Mouse (Mus musculus) midbrain, embryonic 13.5 days (tissue): ENCODE results near the gene Zfyve27. TPM values are rescaled to one million over a fixed set of nuclear protein-coding genes. Genes with fewer than 3 reads are reported as not detected.

Experiments used
- ATAC-seq: fragments of 200-750 bp; cut with Nextera tagmentation; 2 replicates; pipeline ENCODE4 v1.8.0; 2017; ENCODE audit warnings: mild to moderate bottlenecking, moderate TSS enrichment, moderate library complexity
- H3K27ac ChIP-seq: fragments of 300-500 bp; sonication (generic); 2 replicates; pipeline ENCODE4 v1.5.1; 2015; ENCODE audit warnings: inconsistent platforms, mild to moderate bottlenecking, moderate library complexity
- H3K27me3 ChIP-seq: fragments of 300-500 bp; sonication (generic); 2 replicates; pipeline ENCODE4 v1.6.1; 2015; ENCODE audit warnings: mild to moderate bottlenecking, inconsistent platforms
- H3K36me3 ChIP-seq: fragments of 300-500 bp; sonication (generic); 2 replicates; pipeline ENCODE4 v1.6.1; 2015; ENCODE audit warnings: mild to moderate bottlenecking, inconsistent platforms
- H3K4me1 ChIP-seq: fragments of 300-500 bp; sonication (generic); replicated peaks from 2 replicates; pipeline ENCODE4 v1.6.1; 2015; ENCODE audit warnings: inconsistent platforms
- H3K4me2 ChIP-seq: fragments of 300-500 bp; sonication (generic); replicated peaks from 2 replicates; pipeline ENCODE4 v1.6.1; 2015; ENCODE audit warnings: moderate library complexity, mild to moderate bottlenecking, inconsistent platforms
- H3K4me3 ChIP-seq: fragments of 300-500 bp; sonication (generic); replicated peaks from 2 replicates; pipeline ENCODE4 v1.5.1; 2015; ENCODE audit warnings: mild to moderate bottlenecking, inconsistent platforms
- H3K9ac ChIP-seq: fragments of 300-500 bp; sonication (generic); replicated peaks from 2 replicates; pipeline ENCODE4 v1.6.1; 2015; ENCODE audit warnings: mild to moderate bottlenecking, inconsistent platforms
- H3K9me3 ChIP-seq: fragments of 300-500 bp; sonication (generic); 2 replicates; pipeline ENCODE4 v1.6.1; 2016; ENCODE audit warnings: mild to moderate bottlenecking, inconsistent platforms
- WGBS: fragments of 180-500 bp; shearing (Covaris S2); methylation state at CpG from one replicate; pipeline ENCODE4 v1.1.7; 2015; 5-methylcytosine and 5-hydroxymethylcytosine counted together
- polyA plus RNA-seq: library from polyadenylated mRNA; unstranded; fragments of >200 nt; fragmentation: Nextera tagmentation; extraction: Ambion mirVana; gene quantifications from 2 replicates; pipeline ENCODE4 v1.2.1, GENCODE M21; 2015

Zfyve27 gene
- polyA plus RNA-seq, 1 experiment from 2014 or later, result 57.6 TPM

GRCm38 (mm10) chr19:42196378-42196777 lies 32.6 kb downstream of the Zfyve27 start:
- H3K4me2 ChIP-seq, result no peak overlapping the region
- no peak overlapping the region for H3K9ac ChIP-seq
- H3K27ac ChIP-seq, result no peak overlapping the region
- no peak for ATAC-seq
- WGBS, result 88% methylated on average over 4 of the region's 4 CpGs
- no peaks in the 10 kb centered on the region for H3K9me3 ChIP-seq
- H3K36me3 ChIP-seq, result peaks cover 14% of the 10 kb centered on the region
- no peak overlapping the region for H3K4me3 ChIP-seq
- H3K4me1 ChIP-seq, result peaks cover 4% of the 10 kb centered on the region
- peaks cover 34% of the 10 kb centered on the region for H3K27me3 ChIP-seq

DNA sequence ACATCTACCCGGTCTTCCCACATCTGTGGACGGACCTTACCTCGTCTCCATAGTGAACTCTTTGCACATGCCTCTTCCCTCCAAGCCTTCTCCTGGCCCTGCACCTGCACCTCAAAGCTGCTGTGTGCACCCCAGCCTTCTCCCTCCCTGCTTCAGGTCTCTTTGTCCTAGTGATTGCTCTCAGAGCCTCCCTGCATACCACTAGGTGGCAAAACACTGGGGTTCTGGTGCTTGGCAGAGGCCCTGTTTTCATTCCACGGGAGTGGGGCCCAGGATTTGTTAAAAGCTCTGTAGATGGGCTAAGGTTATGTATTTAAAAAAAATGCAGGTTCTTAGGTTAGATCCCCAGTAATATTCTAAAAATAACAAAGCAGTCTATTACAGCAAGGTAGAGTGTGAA lies 33.3 kb downstream of the Zfyve27 start:
- H3K4me1 ChIP-seq, result peaks cover 11% of the 10 kb centered on the region
- no peak overlapping the region for H3K27ac ChIP-seq
- no peaks in the 10 kb centered on the region for H3K9me3 ChIP-seq
- no peak overlapping the region for H3K4me3 ChIP-seq
- no peak overlapping the region for H3K4me2 ChIP-seq
- WGBS, result 65% methylated on average over 4 of the region's 4 CpGs
- H3K36me3 ChIP-seq, result 0 out of 2 replicates have a peak, but pooled peaks cover 7% of the 10 kb centered on the region
- ATAC-seq, result no peak
- no peak overlapping the region for H3K9ac ChIP-seq
- H3K27me3 ChIP-seq, result peaks cover 41% of the 10 kb centered on the region

GRCm38 (mm10) chr19:42198026-42198425 lies 34.3 kb downstream of the Zfyve27 start:
- Histone ChIP-seq H3K9ac (no peak overlapping the region), H3K4me3 (no peak overlapping the region), H3K4me2 (no peak overlapping the region), H3K4me1 (peaks cover 13% of the 10 kb centered on the region), H3K27me3 (peaks cover 51% of the 10 kb centered on the region), H3K36me3 (0 out of 2 replicates have a peak, but pooled peaks cover 1% of the 10 kb centered on the region), H3K9me3 (no peaks in the 10 kb centered on the region), H3K27ac (no peak overlapping the region)
- 41% methylated on average over 11 of the region's 11 CpGs for WGBS
- ATAC-seq, result no peak

GRCm38 (mm10) chr19:42201696-42202381 lies 38.1 kb downstream of the Zfyve27 start, which contains the start of gene Sfrp5:
TSS of gene Sfrp5 (minus strand) at chr19:42202252.
- no peaks in the 10 kb centered on the region for H3K9me3 ChIP-seq
- H3K27ac ChIP-seq, result no peak within 1 kb of the TSS
- H3K36me3 ChIP-seq, result no peaks in the 10 kb centered on the region
- peaks cover 67% of the 10 kb centered on the region for H3K27me3 ChIP-seq
- peak within 1 kb of the TSS; percentile 49 for H3K4me2 ChIP-seq
- peaks cover 13% of the 10 kb centered on the region for H3K4me1 ChIP-seq
- H3K4me3 ChIP-seq, result peak within 1 kb of the TSS; percentile 32
- ATAC-seq, result peak; percentile 40
- H3K9ac ChIP-seq, result peak within 1 kb of the TSS; percentile 32; the same call in 1 of the 2 replicates
- under 1% methylated on average over 60 of the region's 60 CpGs for WGBS

DNA sequence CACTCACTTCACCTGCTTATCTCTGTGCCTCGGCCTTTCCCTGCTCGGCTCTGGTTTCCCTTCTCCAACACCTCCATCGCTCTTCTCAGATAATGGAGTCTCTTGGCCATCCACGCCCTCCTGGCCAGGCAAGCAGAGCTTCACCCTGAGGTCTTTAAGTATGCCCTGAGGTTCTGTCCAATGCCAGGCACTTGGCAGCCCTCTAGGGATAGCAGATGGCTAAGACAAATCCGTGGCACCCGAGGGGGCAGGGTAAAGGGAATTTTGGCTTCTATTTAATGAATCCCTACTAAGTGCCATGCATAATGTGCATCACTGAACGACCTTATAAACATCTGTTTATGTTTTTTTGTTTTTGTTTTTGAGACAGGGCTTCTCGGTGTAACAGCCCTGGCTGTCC lies 38.7 kb downstream of the Zfyve27 start:
- Histone ChIP-seq H3K4me1 (peaks cover 13% of the 10 kb centered on the region), H3K4me2 (peak overlapping the region; percentile 49), H3K27me3 (peaks cover 67% of the 10 kb centered on the region), H3K4me3 (peak overlapping the region; percentile 32; the same call in 1 of the 2 replicates), H3K27ac (no peak overlapping the region), H3K36me3 (no peaks in the 10 kb centered on the region), H3K9ac (no peak overlapping the region), H3K9me3 (no peaks in the 10 kb centered on the region)
- 41% methylated on average over 8 of the region's 8 CpGs for WGBS
- ATAC-seq, result no peak

- H3K36me3 ChIP-seq, result no peaks in the 10 kb centered on the region
- WGBS, result 94% methylated on average over 4 of the region's 4 CpGs
Observed at GRCm38 (mm10) chr19:42204306-42204705, 40.6 kb downstream of the Zfyve27 start.

GRCm38 (mm10) chr19:42205201-42205600 lies 41.5 kb downstream of the Zfyve27 start:
- H3K4me2 ChIP-seq, result no peak overlapping the region
- H3K4me3 ChIP-seq, result no peak overlapping the region
- no peak for ATAC-seq
- no peaks in the 10 kb centered on the region for H3K9me3 ChIP-seq
- no peaks in the 10 kb centered on the region for H3K36me3 ChIP-seq
- 86% methylated on average over 8 of the region's 8 CpGs for WGBS
- peaks cover 13% of the 10 kb centered on the region for H3K4me1 ChIP-seq
- peaks cover 45% of the 10 kb centered on the region for H3K27me3 ChIP-seq
- H3K27ac ChIP-seq, result no peak overlapping the region
- no peak overlapping the region for H3K9ac ChIP-seq

More at GRCm38 (mm10) chr19:42204306-42204705, 40.6 kb downstream of the Zfyve27 start:
- H3K4me3 ChIP-seq, result no peak overlapping the region
- H3K4me2 ChIP-seq, result no peak overlapping the region
- no peak overlapping the region for H3K9ac ChIP-seq
- peaks cover 54% of the 10 kb centered on the region for H3K27me3 ChIP-seq
- no peaks in the 10 kb centered on the region for H3K9me3 ChIP-seq
- H3K27ac ChIP-seq, result no peak overlapping the region
- peaks cover 13% of the 10 kb centered on the region for H3K4me1 ChIP-seq
- no peak for ATAC-seq

DNA sequence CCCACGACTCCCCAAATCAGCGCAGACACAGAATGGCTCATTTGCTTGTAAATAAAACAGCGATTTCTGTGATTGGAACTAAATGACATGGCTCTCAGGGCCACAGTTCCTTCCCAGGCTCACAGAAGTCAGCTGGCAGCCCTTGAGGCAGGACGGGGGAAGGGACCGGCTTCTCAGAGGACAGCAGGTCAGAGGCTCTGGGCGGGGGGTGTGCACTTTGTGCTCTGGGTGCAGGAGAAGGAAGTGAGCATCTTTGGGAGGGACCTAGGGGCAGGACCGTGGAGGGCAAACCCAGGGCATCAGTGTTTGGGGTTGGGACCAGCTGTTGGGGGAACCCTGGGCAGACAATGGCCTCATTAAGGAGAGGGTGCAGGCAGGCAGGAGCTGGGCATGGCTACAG lies 45.7 kb downstream of the Zfyve27 start:
- H3K9me3 ChIP-seq, result no peaks in the 10 kb centered on the region
- H3K9ac ChIP-seq, result no peak overlapping the region
- no peaks in the 10 kb centered on the region for H3K36me3 ChIP-seq
- no peak overlapping the region for H3K27ac ChIP-seq
- no peak for ATAC-seq
- H3K4me2 ChIP-seq, result no peak overlapping the region
- 70% methylated on average over 7 of the region's 7 CpGs for WGBS
- H3K4me3 ChIP-seq, result no peak overlapping the region
- H3K4me1 ChIP-seq, result no peaks in the 10 kb centered on the region; the same call in 1 of the 2 replicates
- H3K27me3 ChIP-seq, result 0 out of 2 replicates have a peak, but pooled peaks cover 2% of the 10 kb centered on the region

GRCm38 (mm10) chr19:42209976-42210375 lies 46.2 kb downstream of the Zfyve27 start:
- ATAC-seq, result no peak
- Histone ChIP-seq H3K4me3 (no peak overlapping the region), H3K4me2 (no peak overlapping the region), H3K9ac (no peak overlapping the region), H3K27me3 (no peaks in the 10 kb centered on the region), H3K9me3 (no peaks in the 10 kb centered on the region), H3K36me3 (no peaks in the 10 kb centered on the region), H3K27ac (no peak overlapping the region), H3K4me1 (no peaks in the 10 kb centered on the region; the same call in 1 of the 2 replicates)
- 68% methylated on average over 6 of the region's 6 CpGs for WGBS

DNA sequence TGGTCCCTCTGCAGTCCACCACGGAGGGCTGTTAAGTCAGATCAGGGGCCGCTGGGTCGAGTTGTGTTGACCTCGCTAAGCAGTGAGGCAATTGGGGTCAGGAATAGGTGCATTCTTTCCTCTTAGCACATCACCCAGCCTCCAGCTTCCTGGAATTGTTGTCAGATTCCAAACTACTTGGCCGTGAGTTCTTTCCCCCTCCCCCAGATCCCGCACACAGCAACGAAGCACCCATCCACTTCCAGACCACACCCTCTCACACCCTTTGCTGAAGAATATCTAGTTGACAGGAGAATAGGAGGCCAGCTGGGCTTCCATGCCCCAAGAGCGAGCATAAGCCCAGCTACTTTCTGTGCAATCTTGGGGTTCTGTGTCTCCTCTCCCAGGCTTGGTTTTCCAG lies 48.2 kb downstream of the Zfyve27 start:
- no peaks in the 10 kb centered on the region for H3K9me3 ChIP-seq
- H3K36me3 ChIP-seq, result no peaks in the 10 kb centered on the region
- no peak overlapping the region for H3K4me3 ChIP-seq
- WGBS, result 66% methylated on average over 8 of the region's 8 CpGs
- ATAC-seq, result no peak
- no peaks in the 10 kb centered on the region; the same call in 1 of the 2 replicates for H3K4me1 ChIP-seq
- no peaks in the 10 kb centered on the region for H3K27me3 ChIP-seq
- no peak overlapping the region for H3K4me2 ChIP-seq
- no peak overlapping the region for H3K9ac ChIP-seq
- H3K27ac ChIP-seq, result no peak overlapping the region

- no peak overlapping the region for H3K4me2 ChIP-seq
- 88% methylated on average over 2 of the region's 2 CpGs for WGBS
- H3K27me3 ChIP-seq, result no peaks in the 10 kb centered on the region
- H3K4me3 ChIP-seq, result no peak overlapping the region
- H3K4me1 ChIP-seq, result no peaks in the 10 kb centered on the region; the same call in 1 of the 2 replicates
- H3K9me3 ChIP-seq, result no peaks in the 10 kb centered on the region
- H3K36me3 ChIP-seq, result no peaks in the 10 kb centered on the region
- H3K9ac ChIP-seq, result no peak overlapping the region
- H3K27ac ChIP-seq, result no peak overlapping the region
- ATAC-seq, result no peak
Observed at GRCm38 (mm10) chr19:42214601-42215000, 50.9 kb downstream of the Zfyve27 start.

DNA sequence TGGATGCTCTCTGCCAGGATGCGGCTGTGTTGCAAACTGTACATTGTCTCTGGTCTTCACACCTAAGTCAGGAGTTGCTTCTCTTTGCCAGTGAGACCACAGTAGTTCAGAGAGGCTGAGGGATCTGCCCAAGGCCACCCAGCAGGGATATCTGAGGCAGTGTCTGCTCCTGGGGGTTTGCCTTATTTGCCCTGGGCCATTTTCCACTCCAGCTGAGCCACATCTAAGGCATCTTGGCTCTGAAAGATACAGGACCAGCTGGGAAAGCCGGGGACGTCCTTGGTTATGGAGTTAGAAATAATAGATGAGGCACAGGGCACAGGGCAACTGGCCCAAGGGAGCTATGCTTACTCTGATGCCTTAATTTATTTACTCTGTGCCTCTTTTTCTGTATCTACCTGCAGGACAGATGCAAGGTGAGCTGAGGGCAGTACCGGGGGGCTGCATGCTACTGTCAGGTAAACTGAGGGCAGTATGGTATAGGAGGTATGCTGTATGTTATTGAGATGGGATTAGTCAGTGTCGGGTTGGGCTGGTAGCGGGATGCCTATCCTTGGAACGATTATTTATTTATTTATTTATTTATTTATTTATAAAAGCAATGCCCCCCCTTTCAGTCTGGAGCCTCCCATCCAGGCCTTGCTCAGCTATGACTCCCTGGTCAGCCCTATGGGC lies 53.1 kb downstream of the Zfyve27 start:
- no peak overlapping the region for H3K27ac ChIP-seq
- H3K9me3 ChIP-seq, result no peaks in the 10 kb centered on the region
- no peaks in the 10 kb centered on the region for H3K4me1 ChIP-seq
- peak; percentile 55 for ATAC-seq
- H3K9ac ChIP-seq, result no peak overlapping the region
- H3K4me3 ChIP-seq, result no peak overlapping the region
- no peaks in the 10 kb centered on the region for H3K27me3 ChIP-seq
- WGBS, result 70% methylated on average over 7 of the region's 7 CpGs
- H3K36me3 ChIP-seq, result no peaks in the 10 kb centered on the region
- H3K4me2 ChIP-seq, result no peak overlapping the region
